Mouse (Mus musculus): ENCODE measurements around the gene Atp5g2.

The Atp5g2 gene

GRCm38 (mm10) chr15:102672215-102673071, at the start of gene Atp5g2:
Gene Atp5g2, minus strand, starts transcription at chr15:102672352.
- in situ Hi-C loops (cut with MboI; ENCODE audit: low pct_unique_long_range_greater_than_20kb in 1 of 2, low sequenced_read_pairs in 2 of 2, unreplicated experiment in 1 of 2): no loop called here

GRCm38 (mm10) chr15:102721016-102721898, 49.1 kb upstream of the Atp5g2 start:
- in situ Hi-C loops (cut with MboI; ENCODE audit: low pct_unique_long_range_greater_than_20kb in 1 of 2, low sequenced_read_pairs in 2 of 2, unreplicated experiment in 1 of 2): no loop called here

GRCm38 (mm10) chr15:102716132-102716531, 44.0 kb upstream of the Atp5g2 start:
- in situ Hi-C loops (cut with MboI; ENCODE audit: low pct_unique_long_range_greater_than_20kb in 1 of 2, low sequenced_read_pairs in 2 of 2, unreplicated experiment in 1 of 2): no loop called here

- in situ Hi-C loops (cut with MboI; ENCODE audit: low pct_unique_long_range_greater_than_20kb in 1 of 2, low sequenced_read_pairs in 2 of 2, unreplicated experiment in 1 of 2): no loop called here
Observed at GRCm38 (mm10) chr15:102707736-102708269, 35.7 kb upstream of the Atp5g2 start.

- in situ Hi-C loops (cut with MboI; ENCODE audit: low pct_unique_long_range_greater_than_20kb in 1 of 2, low sequenced_read_pairs in 2 of 2, unreplicated experiment in 1 of 2): no loop called here
Observed at GRCm38 (mm10) chr15:102705923-102706503, 33.9 kb upstream of the Atp5g2 start.

- in situ Hi-C loops (cut with MboI; ENCODE audit: low pct_unique_long_range_greater_than_20kb in 1 of 2, low sequenced_read_pairs in 2 of 2, unreplicated experiment in 1 of 2): no loop called here
Observed at GRCm38 (mm10) chr15:102705226-102705894, 33.2 kb upstream of the Atp5g2 start.

- in situ Hi-C loops (cut with MboI; ENCODE audit: low pct_unique_long_range_greater_than_20kb in 1 of 2, low sequenced_read_pairs in 2 of 2, unreplicated experiment in 1 of 2): loop anchor here (5.0 kb wide), 1 partner anchor 37 kb away; no protein-coding TSS in a partner anchor
Observed at GRCm38 (mm10) chr15:102704806-102705205, 32.7 kb upstream of the Atp5g2 start.

GRCm38 (mm10) chr15:102702972-102703371, 30.8 kb upstream of the Atp5g2 start:
- in situ Hi-C loops (cut with MboI; ENCODE audit: low pct_unique_long_range_greater_than_20kb in 1 of 2, low sequenced_read_pairs in 2 of 2, unreplicated experiment in 1 of 2): loop anchor here (5.0 kb wide), 1 partner anchor 39 kb away; no protein-coding TSS in a partner anchor

GRCm38 (mm10) chr15:102698193-102698592, 26.0 kb upstream of the Atp5g2 start:
- in situ Hi-C loops (cut with MboI; ENCODE audit: low pct_unique_long_range_greater_than_20kb in 1 of 2, low sequenced_read_pairs in 2 of 2, unreplicated experiment in 1 of 2): no loop called here

GRCm38 (mm10) chr15:102696899-102697298, 24.7 kb upstream of the Atp5g2 start:
- in situ Hi-C loops (cut with MboI; ENCODE audit: low pct_unique_long_range_greater_than_20kb in 1 of 2, low sequenced_read_pairs in 2 of 2, unreplicated experiment in 1 of 2): no loop called here

GRCm38 (mm10) chr15:102693600-102693999, 21.4 kb upstream of the Atp5g2 start:
- in situ Hi-C loops (cut with MboI; ENCODE audit: low pct_unique_long_range_greater_than_20kb in 1 of 2, low sequenced_read_pairs in 2 of 2, unreplicated experiment in 1 of 2): no loop called here

- in situ Hi-C loops (cut with MboI; ENCODE audit: low pct_unique_long_range_greater_than_20kb in 1 of 2, low sequenced_read_pairs in 2 of 2, unreplicated experiment in 1 of 2): no loop called here
Observed at GRCm38 (mm10) chr15:102692991-102693411, 20.8 kb upstream of the Atp5g2 start.

- in situ Hi-C loops (cut with MboI; ENCODE audit: low pct_unique_long_range_greater_than_20kb in 1 of 2, low sequenced_read_pairs in 2 of 2, unreplicated experiment in 1 of 2): no loop called here
Observed at GRCm38 (mm10) chr15:102692321-102692804, 20.2 kb upstream of the Atp5g2 start.

GRCm38 (mm10) chr15:102685791-102686190, 13.6 kb upstream of the Atp5g2 start:
- in situ Hi-C loops (cut with MboI; ENCODE audit: low pct_unique_long_range_greater_than_20kb in 1 of 2, low sequenced_read_pairs in 2 of 2, unreplicated experiment in 1 of 2): no loop called here

GRCm38 (mm10) chr15:102683670-102684069, 11.5 kb upstream of the Atp5g2 start:
- in situ Hi-C loops (cut with MboI; ENCODE audit: low pct_unique_long_range_greater_than_20kb in 1 of 2, low sequenced_read_pairs in 2 of 2, unreplicated experiment in 1 of 2): no loop called here

- in situ Hi-C loops (cut with MboI; ENCODE audit: low pct_unique_long_range_greater_than_20kb in 1 of 2, low sequenced_read_pairs in 2 of 2, unreplicated experiment in 1 of 2): no loop called here
Observed at GRCm38 (mm10) chr15:102676345-102676744, 4.2 kb upstream of the Atp5g2 start.

- in situ Hi-C loops (cut with MboI; ENCODE audit: low pct_unique_long_range_greater_than_20kb in 1 of 2, low sequenced_read_pairs in 2 of 2, unreplicated experiment in 1 of 2): no loop called here
Observed at GRCm38 (mm10) chr15:102673548-102673947, 1.4 kb upstream of the Atp5g2 start.

- in situ Hi-C loops (cut with MboI; ENCODE audit: low pct_unique_long_range_greater_than_20kb in 1 of 2, low sequenced_read_pairs in 2 of 2, unreplicated experiment in 1 of 2): no loop called here
Observed at GRCm38 (mm10) chr15:102671721-102672214, 384 bp downstream of the Atp5g2 start.
